Mouse (Mus musculus): ENCODE data around the gene Dennd1b. TPM values are rescaled to one million over a fixed set of nuclear protein-coding genes. Genes with fewer than 3 reads are reported as not detected.

Dennd1b gene
- polyA plus RNA-seq (2014; fragmentation: Illumina TruSeq; extraction: RNeasy Lipid Tissue Mini Kit (QIAGEN cat#74804); ENCODE audit: low replicate concordance): 54.0 TPM

DNA sequence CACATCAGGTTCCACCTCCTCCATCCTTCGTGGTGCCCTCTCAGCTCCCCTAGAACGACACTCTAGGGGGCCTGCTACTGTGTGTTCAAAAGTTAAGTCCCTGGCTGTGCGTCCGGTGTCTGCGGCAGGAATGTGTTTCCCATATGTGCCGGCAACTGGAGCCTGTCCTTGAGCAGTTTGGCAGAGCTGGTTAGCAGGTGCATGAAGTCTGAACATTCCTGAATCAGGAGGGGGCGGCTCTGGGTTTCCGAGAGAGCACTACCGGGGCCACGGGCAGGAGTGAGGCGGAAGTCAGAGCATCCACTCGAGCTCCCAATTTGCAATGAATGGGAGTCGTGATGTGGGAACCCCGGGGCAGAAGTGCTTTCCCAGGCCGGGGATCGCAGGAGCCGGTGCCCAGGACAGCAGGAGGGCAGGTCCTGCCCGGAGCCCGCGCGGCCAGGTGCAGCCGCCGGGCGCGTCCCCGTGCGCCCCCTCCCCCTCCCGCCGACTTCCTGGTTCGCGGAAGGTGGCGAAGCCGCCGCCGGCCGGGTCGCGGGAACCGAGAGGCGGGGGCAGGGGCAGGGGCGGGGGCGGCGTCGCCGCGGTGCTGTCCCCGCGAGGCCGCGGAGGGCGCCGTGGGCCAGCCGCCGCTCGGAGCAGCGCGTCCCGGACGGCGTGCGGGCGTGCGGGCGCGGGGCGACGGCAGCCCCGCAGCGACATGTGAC is at the start of gene Dennd1b:
TSS of gene Dennd1b (plus strand) at position 275 of the 707 bp plus-strand sequence.

Other genes with a start within 250 kb of the Dennd1b start
- gene Lhx9, start 114.9 kb upstream of the Dennd1b start, polyA plus RNA-seq (2014; fragmentation: Illumina TruSeq; extraction: RNeasy Lipid Tissue Mini Kit (QIAGEN cat#74804); ENCODE audit: low replicate concordance): not detected
- 3.6 TPM for gene 2310009B15Rik, start 106.6 kb upstream of the Dennd1b start, polyA plus RNA-seq (2014; fragmentation: Illumina TruSeq; extraction: RNeasy Lipid Tissue Mini Kit (QIAGEN cat#74804); ENCODE audit: low replicate concordance)

All from small intestine, adult 10 weeks (tissue).